Mouse (Mus musculus) stomach, adult 2 months (tissue): Measurements from ENCODE around the gene Gm11992. TPM values are rescaled to one million over a fixed set of nuclear protein-coding genes. Genes with fewer than 3 reads are reported as not detected.

ENCODE experiments used
- polyA plus RNA-seq: library from polyadenylated mRNA; depleted of rRNA; stranded (reverse); fragments of >200 nt; gene quantifications from 2 replicates; pipeline ENCODE4 v1.2.3, GENCODE M21; 2012; rRNA removed

Gm11992 gene
- 1.0 and 1.2 TPM in 2 replicates for polyA plus RNA-seq

DNA sequence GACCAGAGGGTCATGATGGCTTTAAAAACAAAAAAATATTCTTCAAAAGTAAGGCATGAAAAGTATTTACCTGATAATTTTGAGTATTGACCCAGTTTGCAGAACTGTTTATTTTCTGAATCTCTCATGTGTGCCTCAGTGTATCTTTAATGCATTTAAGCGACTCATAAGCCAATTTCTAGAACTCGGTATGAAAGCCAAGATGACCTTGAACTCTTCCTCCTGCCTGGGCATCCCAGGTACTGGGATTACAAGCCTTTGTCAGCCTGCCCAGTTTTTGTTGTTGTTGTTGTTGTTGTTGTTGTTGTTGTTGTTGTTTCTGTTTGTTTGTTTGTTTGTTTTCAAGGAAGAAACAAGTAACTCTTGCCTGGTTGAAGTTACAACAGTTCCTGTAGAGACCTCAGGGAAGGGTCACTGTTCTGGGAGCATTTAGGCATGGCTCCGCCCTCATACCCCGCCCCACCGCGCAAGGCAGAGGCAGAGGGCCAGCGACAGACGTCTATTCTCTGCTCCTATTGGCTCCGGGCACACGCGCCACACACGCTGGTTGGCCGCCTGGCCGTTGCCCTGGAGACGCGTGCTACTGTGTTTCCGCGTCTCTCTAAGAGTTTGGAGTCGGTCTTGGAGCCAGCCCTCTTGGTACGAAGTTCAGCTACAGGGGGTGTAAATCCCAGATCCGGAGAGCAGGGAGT lies at the start of gene Gm11992:
Gene Gm11992, plus strand, starts transcription at position 584 of the 692 bp plus-strand sequence.

DNA sequence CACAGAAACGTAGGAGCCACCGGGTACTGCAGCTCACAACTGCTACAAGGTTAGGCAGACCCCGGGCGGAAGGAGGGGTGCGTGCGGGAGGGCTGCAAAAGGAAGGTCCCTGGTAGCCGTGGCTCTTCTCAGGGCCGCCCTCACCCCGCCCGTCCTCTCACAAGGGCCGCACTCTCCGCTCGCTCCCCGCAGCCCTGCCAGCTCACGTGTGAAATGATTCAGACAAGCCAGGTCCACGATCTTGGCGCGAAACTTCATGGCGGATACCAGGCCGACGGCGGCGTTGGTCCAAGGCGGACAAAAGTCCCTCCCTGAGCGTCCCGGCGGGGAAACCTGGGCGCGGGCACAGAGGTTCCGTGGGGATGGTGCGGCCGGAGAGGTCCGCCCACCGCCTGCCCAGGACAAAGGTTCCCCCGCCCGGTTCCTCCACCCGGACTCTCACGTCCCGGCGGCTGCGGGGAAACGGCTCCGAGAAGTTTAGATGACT lies 37.5 kb upstream of the Gm11992 start, which contains the start of gene Hus1:
Gene Hus1, minus strand, starts transcription at position 339 of the 487 bp plus-strand sequence.

DNA sequence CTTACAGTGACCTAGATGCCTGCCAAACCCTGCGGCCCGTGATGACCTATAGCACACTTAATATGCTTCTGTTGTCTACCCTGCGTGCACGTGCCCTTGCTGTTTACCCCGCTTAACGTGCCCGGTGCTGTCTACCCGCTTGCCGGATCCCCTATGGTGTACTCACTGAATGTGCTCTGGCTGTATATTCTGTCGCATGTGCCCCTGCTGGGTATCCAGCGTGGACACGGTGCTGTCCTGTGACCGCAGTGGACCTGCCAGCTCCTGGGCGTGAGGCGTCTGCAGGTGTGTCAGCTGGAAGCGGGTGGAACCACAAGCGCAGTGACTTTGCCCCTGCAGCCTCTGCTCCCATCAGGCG lies 288 bp downstream of the Gm11992 start, which contains the start of gene Sun3:
Gene Sun3, minus strand, starts transcription at position 289 of the 358 bp plus-strand sequence.

DNA sequence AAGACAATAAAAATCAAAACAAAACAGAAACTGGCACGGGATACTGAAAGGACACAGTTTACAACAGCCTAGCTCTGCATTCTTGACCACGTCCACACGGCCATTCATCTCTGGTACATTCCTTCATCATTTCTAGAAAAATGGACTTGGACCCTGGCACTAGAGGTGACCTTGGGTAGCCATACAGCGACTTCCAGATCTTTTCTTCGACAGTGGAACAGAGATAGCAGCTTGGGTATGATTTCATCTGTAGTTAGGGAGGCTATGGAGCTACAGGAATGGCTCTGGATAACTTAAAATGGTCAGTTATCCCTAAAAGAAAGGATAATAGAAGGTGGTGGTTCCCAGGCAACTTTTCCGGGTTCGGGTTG lies 69.6 kb downstream of the Gm11992 start, which contains the start of gene Upp1:
Gene Upp1, plus strand, starts transcription at position 54 of the 371 bp plus-strand sequence.

Other genes starting within 250 kb of the Gm11992 start
- gene Pkd1l1, start 75.3 kb upstream of the Gm11992 start, polyA plus RNA-seq, result 0.01 and 0.08 TPM in 2 replicates
- 1.4 and 1.8 TPM in 2 replicates for gene Hus1, start 37.4 kb upstream of the Gm11992 start, polyA plus RNA-seq
- gene Sun3, start 397 bp downstream of the Gm11992 start, polyA plus RNA-seq, result 0.08 TPM in 1 of 2 replicates, not detected in the other
- 26.6 and 32.0 TPM in 2 replicates for gene Upp1, start 69.5 kb downstream of the Gm11992 start, polyA plus RNA-seq
- not detected in 2 replicates for gene Abca13, start 143.3 kb downstream of the Gm11992 start, polyA plus RNA-seq